Mouse (Mus musculus): ENCODE measurements around the gene Vmn1r11. TPM values are rescaled to one million over a fixed set of nuclear protein-coding genes. Genes with fewer than 3 reads are reported as not detected.

Gene Vmn1r11
- not detected in 2 replicates for polyA plus RNA-seq (2012; rRNA removed)

DNA sequence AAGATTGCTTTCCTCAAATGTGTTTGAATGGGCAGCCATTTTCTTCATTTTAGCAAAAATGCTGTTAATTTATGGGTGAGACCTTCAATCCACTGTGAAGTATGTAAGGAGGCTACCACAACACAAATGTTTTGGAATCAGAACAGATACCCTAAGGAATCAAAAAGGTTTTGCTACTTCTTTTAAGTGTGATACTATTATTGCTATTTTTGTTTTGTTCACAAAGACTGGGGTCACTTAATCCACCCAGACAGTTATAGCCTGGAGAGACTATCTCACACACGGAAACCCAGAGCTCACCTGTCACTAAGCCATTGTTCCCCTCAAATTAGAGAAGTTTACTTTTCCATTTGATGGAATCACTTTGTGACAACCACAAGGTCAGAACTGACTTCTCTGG lies at the start of gene Vmn1r11:
Vmn1r11 (plus strand) TSS at position 301 of the 400 bp plus-strand sequence.
- Histone ChIP-seq H3K27me3 (ENCODE audit: control insufficient read depth, insufficient read depth, low read length) (no peaks in the 10 kb centered on the region), H3K36me3 (ENCODE audit: control insufficient read depth, insufficient read depth, low read length) (no peaks in the 10 kb centered on the region), H3K4me3 (ENCODE audit: extremely low read depth, insufficient read depth, insufficient read length) (no peak within 1 kb of the TSS), H3K4me1 (ENCODE audit: control insufficient read depth, insufficient read depth, insufficient read length) (no peaks in the 10 kb centered on the region), H3K27ac (ENCODE audit: insufficient read depth, low read length) (no peak within 1 kb of the TSS)
- TF ChIP-seq CTCF (IDR thresholded peaks at IDR 0.05; ENCODE audit: extremely low read depth, insufficient read depth, insufficient read length, insufficient replicate concordance) (no peak), POLR2A (IDR thresholded peaks at IDR 0.05; ENCODE audit: low read depth, low read length) (no peak)
- WGBS = 82% methylated on average over 1 of the region's 1 CpGs
- no peak for DNase-seq (ENCODE audit: low read depth in 1 of 2, low spot score in 2 of 2)

- 65% methylated on average over 1 of the region's 1 CpGs for WGBS
- no peak for TF ChIP-seq POLR2A (IDR thresholded peaks at IDR 0.05; ENCODE audit: low read depth, low read length)
- TF ChIP-seq CTCF (IDR thresholded peaks at IDR 0.05; ENCODE audit: extremely low read depth, insufficient read depth, insufficient read length, insufficient replicate concordance) = no peak
- DNase-seq (ENCODE audit: low read depth in 1 of 2, low spot score in 2 of 2) = no peak
Measured at GRCm38 (mm10) chr6:57106358-57106757, 26.9 kb upstream of the Vmn1r11 start.

GRCm38 (mm10) chr6:57109154-57109553 lies 24.1 kb upstream of the Vmn1r11 start, which contains the start of gene Vmn1r10:
Gene Vmn1r10 (plus strand): TSS chr6:57109454.
- Histone ChIP-seq H3K27ac (ENCODE audit: insufficient read depth, low read length) (no peak within 1 kb of the TSS), H3K36me3 (ENCODE audit: control insufficient read depth, insufficient read depth, low read length) (no peaks in the 10 kb centered on the region), H3K4me1 (ENCODE audit: control insufficient read depth, insufficient read depth, insufficient read length) (no peaks in the 10 kb centered on the region), H3K27me3 (ENCODE audit: control insufficient read depth, insufficient read depth, low read length) (no peaks in the 10 kb centered on the region), H3K4me3 (ENCODE audit: extremely low read depth, insufficient read depth, insufficient read length) (no peak within 1 kb of the TSS)
- 82% methylated on average over 3 of the region's 3 CpGs for WGBS
- no peak for TF ChIP-seq POLR2A (IDR thresholded peaks at IDR 0.05; ENCODE audit: low read depth, low read length)
- TF ChIP-seq CTCF (IDR thresholded peaks at IDR 0.05; ENCODE audit: extremely low read depth, insufficient read depth, insufficient read length, insufficient replicate concordance) = no peak
- DNase-seq (ENCODE audit: low read depth in 1 of 2, low spot score in 2 of 2) = no peak

More at GRCm38 (mm10) chr6:57106358-57106757, 26.9 kb upstream of the Vmn1r11 start:
- no peaks in the 10 kb centered on the region for H3K27me3 ChIP-seq (ENCODE audit: control insufficient read depth, insufficient read depth, low read length)
- H3K4me3 ChIP-seq (ENCODE audit: extremely low read depth, insufficient read depth, insufficient read length) = no peak overlapping the region
- H3K4me1 ChIP-seq (ENCODE audit: control insufficient read depth, insufficient read depth, insufficient read length) = no peaks in the 10 kb centered on the region
- no peaks in the 10 kb centered on the region for H3K36me3 ChIP-seq (ENCODE audit: control insufficient read depth, insufficient read depth, low read length)
- H3K27ac ChIP-seq (ENCODE audit: insufficient read depth, low read length) = no peak overlapping the region

- no peak for DNase-seq (ENCODE audit: low read depth in 1 of 2, low spot score in 2 of 2)
- H3K4me1 ChIP-seq (ENCODE audit: control insufficient read depth, insufficient read depth, insufficient read length) = no peaks in the 10 kb centered on the region
- 83% methylated on average over 2 of the region's 2 CpGs for WGBS
- no peaks in the 10 kb centered on the region for H3K36me3 ChIP-seq (ENCODE audit: control insufficient read depth, insufficient read depth, low read length)
- H3K27ac ChIP-seq (ENCODE audit: insufficient read depth, low read length) = no peak within 1 kb of the TSS
- no peak within 1 kb of the TSS for H3K4me3 ChIP-seq (ENCODE audit: extremely low read depth, insufficient read depth, insufficient read length)
- TF ChIP-seq POLR2A (IDR thresholded peaks at IDR 0.05; ENCODE audit: low read depth, low read length) (no peak), CTCF (IDR thresholded peaks at IDR 0.05; ENCODE audit: extremely low read depth, insufficient read depth, insufficient read length, insufficient replicate concordance) (no peak)
- H3K27me3 ChIP-seq (ENCODE audit: control insufficient read depth, insufficient read depth, low read length) = no peaks in the 10 kb centered on the region
Measured at GRCm38 (mm10) chr6:57156619-57157018, 23.4 kb downstream of the Vmn1r11 start, which contains the start of gene Vmn1r12. Gene Vmn1r12 (plus strand): TSS chr6:57156919.

Other genes with a start within 250 kb of the Vmn1r11 start
- gene Nt5c3, start 209.5 kb upstream of the Vmn1r11 start, polyA plus RNA-seq (2012; rRNA removed) = 7.8 and 10.4 TPM in 2 replicates
- 0.05 TPM in 1 of 2 replicates, not detected in the other for gene Vmn1r4, start 209.4 kb upstream of the Vmn1r11 start, polyA plus RNA-seq (2012; rRNA removed)
- gene Vmn1r5, start 163.2 kb upstream of the Vmn1r11 start, polyA plus RNA-seq (2012; rRNA removed) = not detected in 2 replicates
- not detected in 2 replicates for gene Vmn1r6, start 136.2 kb upstream of the Vmn1r11 start, polyA plus RNA-seq (2012; rRNA removed)
- not detected in 2 replicates for gene Vmn1r7, start 108.1 kb upstream of the Vmn1r11 start, polyA plus RNA-seq (2012; rRNA removed)
- not detected in 2 replicates for gene Vmn1r8, start 101.2 kb upstream of the Vmn1r11 start, polyA plus RNA-seq (2012; rRNA removed)
- not detected in 2 replicates for gene Vmn1r9, start 66.7 kb upstream of the Vmn1r11 start, polyA plus RNA-seq (2012; rRNA removed)
- not detected in 2 replicates for gene Vmn1r10, start 24.0 kb upstream of the Vmn1r11 start, polyA plus RNA-seq (2012; rRNA removed)
- not detected in 2 replicates for gene Vmn1r12, start 23.5 kb downstream of the Vmn1r11 start, polyA plus RNA-seq (2012; rRNA removed)
- gene Vmn1r13, start 69.8 kb downstream of the Vmn1r11 start, polyA plus RNA-seq (2012; rRNA removed) = not detected in 2 replicates
- gene Vmn1r14, start 98.2 kb downstream of the Vmn1r11 start, polyA plus RNA-seq (2012; rRNA removed) = not detected in 2 replicates
- not detected in 2 replicates for gene Vmn1r15, start 124.5 kb downstream of the Vmn1r11 start, polyA plus RNA-seq (2012; rRNA removed)
- gene Vmn1r16, start 196.0 kb downstream of the Vmn1r11 start, polyA plus RNA-seq (2012; rRNA removed) = not detected in 2 replicates
- gene Vmn1r17, start 230.3 kb downstream of the Vmn1r11 start, polyA plus RNA-seq (2012; rRNA removed) = not detected in 2 replicates